Mouse (Mus musculus) layer of hippocampus, adult 9-10 months (tissue): ENCODE data around the gene Npat.

ENCODE experiments used
- DNase-seq: peaks from one replicate; pipeline ENCODE4 v3.0.0; 2022; ENCODE audit warnings: low spot score

The Npat gene

DNA sequence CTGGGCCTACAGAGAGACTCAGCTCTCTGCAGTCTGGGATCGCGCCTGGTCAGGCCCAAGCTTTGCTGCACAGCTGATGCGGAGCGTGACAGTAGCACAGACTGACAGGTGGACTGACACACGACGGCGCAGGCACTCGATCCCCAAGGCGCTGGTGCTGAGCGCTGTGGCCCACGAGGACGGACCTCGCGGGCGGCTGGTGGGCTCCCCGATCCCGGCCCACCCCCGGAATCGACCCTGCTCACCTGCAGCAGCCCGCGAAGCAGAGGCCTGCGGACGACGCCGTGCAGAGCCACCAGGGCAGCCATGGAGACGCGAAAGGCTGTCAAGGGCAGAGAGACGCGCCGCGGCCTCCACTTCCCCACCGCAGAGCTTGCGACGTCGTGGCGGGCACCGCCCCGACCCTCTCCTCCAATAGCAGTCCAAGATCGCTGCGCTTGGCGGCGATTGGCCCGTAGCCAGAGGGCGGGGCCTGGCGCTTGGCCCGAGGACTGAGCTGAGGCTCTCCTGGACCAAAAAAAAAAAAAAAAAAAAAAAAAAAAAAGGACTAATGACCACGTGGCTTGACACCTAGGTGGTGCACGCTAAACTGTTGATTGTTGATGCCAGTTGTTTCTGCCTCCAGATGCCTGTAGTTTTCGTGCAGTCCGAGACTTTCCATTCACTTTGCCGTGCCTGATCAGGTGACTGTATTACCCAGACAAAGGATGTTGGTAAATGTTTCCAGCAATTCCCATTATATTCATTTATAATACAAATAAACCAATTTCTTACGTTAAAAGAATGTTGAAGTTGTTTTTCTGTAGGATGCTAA, 73.3 kb downstream of the Npat start, which contains the start of gene Acat1:
TSS of gene Acat1 (minus strand) at position 415 of the 814 bp plus-strand sequence.
- peak; percentile 68 for DNase-seq

DNA sequence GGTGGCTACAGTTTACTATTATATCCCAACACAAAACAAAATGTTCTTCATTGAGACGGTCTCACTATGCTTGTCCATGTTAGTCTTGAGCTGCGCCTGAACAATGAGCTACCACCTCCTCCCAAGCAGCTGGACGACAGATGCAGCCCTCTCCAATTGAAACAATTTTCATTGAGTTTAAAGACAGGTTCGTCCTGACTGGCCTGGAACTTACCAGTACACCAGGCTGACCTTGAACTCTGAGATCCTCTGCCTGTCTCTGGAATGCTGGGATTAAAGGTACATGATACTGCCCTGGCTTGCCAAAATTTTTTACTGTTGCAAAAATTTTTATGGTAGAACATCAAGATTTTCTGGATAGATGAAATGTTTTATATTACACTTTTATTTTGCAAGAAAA, 77.4 kb downstream of the Npat start:
- no peak for DNase-seq

GRCm38 (mm10) chr9:53615246-53615645, 78.4 kb downstream of the Npat start:
- DNase-seq = no peak
